Mouse (Mus musculus): ENCODE results near the gene Catsperg1. TPM values are rescaled to one million over a fixed set of nuclear protein-coding genes. Genes with fewer than 3 reads are reported as not detected.

Catsperg1 gene
- polyA plus RNA-seq, 1 experiment from 2014 or later = 0.38 TPM

DNA sequence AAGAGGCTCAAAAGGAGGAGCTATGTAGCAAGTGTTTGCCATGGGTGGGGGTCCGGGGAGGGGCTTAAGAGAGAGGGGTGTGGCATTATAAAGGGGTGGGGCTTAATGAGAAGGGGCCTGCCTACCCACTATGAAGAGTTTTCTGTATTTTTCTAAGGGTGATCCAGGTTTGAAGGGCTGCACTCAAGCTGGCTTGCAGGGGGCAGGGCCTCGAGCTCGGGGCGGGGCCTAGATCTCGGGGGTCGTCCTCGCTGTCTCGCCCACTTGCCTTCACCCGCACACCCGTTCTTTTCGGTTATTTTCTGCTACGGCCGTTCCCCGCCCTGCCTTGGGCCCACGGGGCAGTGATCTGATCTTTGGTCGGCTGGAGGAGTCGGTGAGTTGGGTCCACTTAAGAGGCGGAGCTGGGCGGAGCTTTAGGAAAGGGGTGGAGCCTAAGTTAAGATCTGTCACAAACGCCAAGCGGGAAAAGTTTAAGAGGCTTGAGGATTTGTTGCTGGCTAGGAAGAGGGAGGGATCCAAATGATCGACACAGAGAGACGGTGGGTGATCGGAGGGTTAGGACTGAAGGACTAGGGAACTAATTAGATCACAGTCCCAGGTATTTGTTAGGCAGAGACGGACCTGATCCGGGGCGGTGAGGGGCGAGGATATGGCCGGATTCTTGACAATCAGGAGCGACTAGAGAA lies 43.6 kb downstream of the Catsperg1 start, which contains the start of the genes Ggn and Spred3:
TSS of gene Ggn (plus strand) at position 145 of the 689 bp plus-strand sequence.
TSS of gene Spred3 (minus strand) at position 346 of the 689 bp plus-strand sequence.
- Histone ChIP-seq H3K4me2 (peak within 1 kb of the TSS; percentile 89), H3K4me1 (replicated peaks) (peaks cover 38% of the 10 kb centered on the region), H3K4me3 (peak within 1 kb of the TSS; percentile 67), H3K27me3 (replicated peaks) (peaks cover 56% of the 10 kb centered on the region), H3K9ac (peak within 1 kb of the TSS; percentile 70), H3K36me3 (peaks cover 21% of the 10 kb centered on the region), H3K9me3 (replicated peaks) (no peaks in the 10 kb centered on the region), H3K27ac (ENCODE audit: poor library complexity, severe bottlenecking) (peak within 1 kb of the TSS; percentile 67)
- WGBS = 0% methylated on average over 30 of the region's 30 CpGs
- peak; percentile 71 for ATAC-seq (ENCODE audit: insufficient number of reproducible peaks, low FRiP score)

DNA sequence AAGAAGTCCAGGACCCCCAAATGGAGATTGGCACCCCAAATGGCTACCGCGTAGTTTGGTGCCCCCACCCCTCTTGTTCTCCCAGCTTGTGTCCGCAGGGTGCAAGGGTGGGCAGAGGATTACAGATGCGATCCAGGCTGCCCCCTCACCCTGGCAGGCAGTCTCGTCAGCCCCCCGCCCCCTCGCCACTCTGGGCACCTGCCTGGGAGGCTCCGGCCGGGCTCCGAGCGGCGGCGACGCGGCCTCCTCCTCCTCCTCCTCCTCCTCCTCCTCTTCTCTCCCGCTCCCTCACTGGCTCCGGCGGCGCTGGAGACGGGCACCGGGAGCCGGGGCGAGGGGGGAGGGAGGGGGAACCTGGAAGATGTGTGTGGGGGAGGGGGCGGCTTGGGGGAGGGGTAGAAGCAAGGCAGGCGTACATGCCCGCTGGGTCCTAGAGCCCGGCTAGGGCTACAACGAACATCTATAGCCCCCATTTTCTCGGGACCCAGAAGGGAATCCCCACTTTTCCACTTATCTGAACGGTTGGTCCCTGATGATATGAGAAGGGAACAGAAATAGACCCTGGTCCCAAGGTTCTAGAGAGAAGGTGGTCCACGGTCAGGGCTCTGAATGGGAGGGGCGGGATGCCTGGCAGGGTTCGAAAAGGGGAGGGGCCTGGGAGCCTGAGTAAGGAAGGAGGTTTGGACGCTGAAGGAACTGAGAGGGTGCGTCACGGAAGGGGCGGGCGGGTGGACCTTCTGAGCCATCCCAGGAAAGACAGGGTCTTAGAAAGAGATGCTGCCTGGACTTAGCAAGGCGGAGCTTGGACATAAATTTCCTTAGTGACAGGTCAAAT lies 44.4 kb downstream of the Catsperg1 start:
- WGBS = under 1% methylated on average over 28 of the region's 39 CpGs
- Histone ChIP-seq H3K9ac (peak overlapping the region; percentile 70), H3K4me3 (peak overlapping the region; percentile 67), H3K4me1 (replicated peaks) (peaks cover 38% of the 10 kb centered on the region), H3K9me3 (replicated peaks) (no peaks in the 10 kb centered on the region), H3K4me2 (peak overlapping the region; percentile 89), H3K27ac (ENCODE audit: poor library complexity, severe bottlenecking) (peak overlapping the region; percentile 67; the same call in 1 of the 2 replicates), H3K36me3 (peaks cover 14% of the 10 kb centered on the region), H3K27me3 (replicated peaks) (peaks cover 51% of the 10 kb centered on the region)
- peak; percentile 82 for ATAC-seq (ENCODE audit: insufficient number of reproducible peaks, low FRiP score)

DNA sequence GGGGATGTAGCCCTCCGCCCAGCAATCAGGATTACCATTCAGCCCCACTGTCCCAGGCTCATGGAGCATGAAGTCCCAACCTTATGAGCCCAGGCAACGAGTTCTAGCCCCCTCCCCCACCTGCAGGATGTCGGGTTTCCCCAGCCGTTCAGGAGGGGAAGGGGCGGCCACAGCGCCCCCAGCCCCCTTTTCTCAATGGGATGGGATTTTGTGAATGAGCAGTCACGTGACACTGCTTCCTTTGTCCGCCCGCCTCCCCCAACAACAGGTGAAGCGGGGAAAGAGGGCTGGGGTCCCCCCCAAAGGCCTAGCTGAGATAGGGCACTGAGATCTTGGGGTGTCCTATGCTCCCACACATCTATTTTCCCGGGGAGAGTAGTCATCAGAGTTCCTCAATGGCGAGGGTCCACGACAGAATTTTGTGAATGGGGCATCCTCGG lies 45.0 kb downstream of the Catsperg1 start:
- Histone ChIP-seq H3K27me3 (replicated peaks) (peaks cover 45% of the 10 kb centered on the region), H3K4me3 (peak overlapping the region; percentile 67), H3K9me3 (replicated peaks) (no peaks in the 10 kb centered on the region), H3K4me2 (peak overlapping the region; percentile 89), H3K36me3 (peaks cover 7% of the 10 kb centered on the region), H3K27ac (ENCODE audit: poor library complexity, severe bottlenecking) (no peak overlapping the region), H3K4me1 (replicated peaks) (peaks cover 38% of the 10 kb centered on the region), H3K9ac (peak overlapping the region; percentile 70)
- ATAC-seq (ENCODE audit: insufficient number of reproducible peaks, low FRiP score) = no peak
- WGBS = 1% methylated on average over 14 of the region's 14 CpGs

DNA sequence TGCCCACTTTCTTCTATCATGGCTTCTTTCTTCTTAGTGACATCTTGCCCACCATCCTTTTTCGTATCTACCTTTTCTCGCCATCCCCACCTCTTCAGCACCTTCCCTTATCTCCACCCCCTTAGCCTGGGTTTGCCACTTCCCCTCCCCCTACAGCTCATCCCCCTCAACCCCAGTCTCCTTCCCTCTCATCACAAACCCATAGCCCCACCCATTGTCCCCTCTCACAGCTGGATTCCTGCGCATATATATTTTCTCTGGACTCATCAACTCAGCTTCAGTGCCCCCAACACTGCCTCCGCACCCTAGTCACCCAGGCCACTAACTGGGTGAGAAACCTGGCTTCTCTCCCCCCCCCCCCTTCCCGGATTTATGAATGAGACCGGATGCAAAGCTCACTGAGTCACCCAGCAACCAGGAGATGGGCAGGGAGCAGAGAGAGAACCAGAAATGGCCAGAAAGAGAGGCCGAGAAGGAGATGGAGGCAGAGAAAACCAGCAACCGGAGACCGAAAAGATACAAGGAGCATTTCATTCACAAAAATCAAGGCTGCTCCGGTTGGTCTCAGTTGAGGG lies 45.6 kb downstream of the Catsperg1 start:
- no peak for ATAC-seq (ENCODE audit: insufficient number of reproducible peaks, low FRiP score)
- Histone ChIP-seq H3K4me2 (peak overlapping the region; percentile 89), H3K27ac (ENCODE audit: poor library complexity, severe bottlenecking) (no peak overlapping the region), H3K9ac (no peak overlapping the region; the same call in 1 of the 2 replicates), H3K9me3 (replicated peaks) (no peaks in the 10 kb centered on the region), H3K27me3 (replicated peaks) (peaks cover 39% of the 10 kb centered on the region), H3K4me1 (replicated peaks) (peaks cover 39% of the 10 kb centered on the region), H3K4me3 (peak overlapping the region; percentile 67), H3K36me3 (0 out of 2 replicates have a peak, but pooled peaks cover 1% of the 10 kb centered on the region)
- WGBS = 4% methylated on average over 10 of the region's 10 CpGs

DNA sequence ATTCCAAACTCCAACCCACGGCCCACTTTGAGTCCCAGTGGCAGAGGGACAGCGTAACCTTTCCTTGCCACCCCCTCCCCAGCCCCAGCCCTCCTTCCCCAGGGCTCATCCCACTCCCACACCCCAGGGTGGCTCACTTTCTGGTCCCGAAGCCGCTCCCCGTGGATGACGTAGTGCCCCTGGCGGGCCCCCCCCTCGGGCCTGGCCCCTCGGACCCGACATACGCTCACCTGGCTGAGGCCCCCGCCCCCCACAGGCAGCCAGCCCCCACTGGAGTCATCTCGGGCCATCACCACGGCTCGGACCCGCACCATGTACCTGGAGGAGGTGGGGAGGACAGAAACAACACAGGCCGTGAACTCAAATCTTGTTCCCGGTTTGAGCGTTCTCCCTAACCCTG lies 46.2 kb downstream of the Catsperg1 start:
- no peak overlapping the region for H3K27ac ChIP-seq (ENCODE audit: poor library complexity, severe bottlenecking)
- H3K9ac ChIP-seq = no peak overlapping the region
- no peak for ATAC-seq (ENCODE audit: insufficient number of reproducible peaks, low FRiP score)
- H3K27me3 ChIP-seq (replicated peaks) = peaks cover 34% of the 10 kb centered on the region
- H3K9me3 ChIP-seq (replicated peaks) = no peaks in the 10 kb centered on the region
- H3K36me3 ChIP-seq = no peaks in the 10 kb centered on the region
- 22% methylated on average over 19 of the region's 19 CpGs for WGBS
- peak overlapping the region; percentile 89; the same call in 1 of the 2 replicates for H3K4me2 ChIP-seq
- H3K4me3 ChIP-seq = 0 out of 2 replicates have a peak overlapping the region, but pooled peaks have one; percentile 6
- peaks cover 44% of the 10 kb centered on the region for H3K4me1 ChIP-seq (replicated peaks)

DNA sequence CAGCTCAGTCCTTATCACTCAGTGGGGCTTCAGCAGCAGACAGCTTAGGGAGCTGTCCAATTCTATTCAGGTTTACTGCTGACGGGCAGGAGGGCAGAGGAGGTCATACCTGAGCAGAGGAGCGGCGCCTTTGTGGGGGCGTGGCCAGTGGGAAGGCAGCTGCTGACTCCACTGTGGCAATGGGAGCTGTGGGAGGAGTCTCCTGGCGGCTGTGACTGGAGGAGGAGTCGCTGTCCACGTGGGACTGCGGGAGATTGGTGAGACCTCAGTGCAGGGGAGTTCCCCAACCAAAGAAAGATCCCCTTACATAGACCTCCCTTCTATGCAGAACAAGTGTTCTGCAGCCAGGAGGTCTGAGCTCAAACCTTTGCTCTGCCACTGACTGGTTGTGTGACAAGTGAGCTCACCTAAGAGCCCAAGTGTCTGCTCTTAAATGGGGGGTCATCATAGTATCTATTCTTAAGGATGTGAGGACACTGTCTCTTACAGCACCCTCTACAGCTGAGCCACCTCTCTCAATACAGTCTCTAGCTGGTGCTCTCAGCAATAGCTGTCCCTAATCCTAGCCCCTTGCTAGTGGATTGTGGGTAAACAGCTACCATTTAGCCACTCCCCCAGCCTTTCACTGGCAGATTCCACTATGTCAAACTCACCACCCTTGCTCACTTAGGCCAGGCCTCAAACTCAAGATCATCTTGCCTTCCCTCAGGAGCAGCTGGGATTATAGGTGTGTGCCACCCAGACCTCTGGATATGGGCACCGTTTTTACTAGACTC lies 50.9 kb downstream of the Catsperg1 start:
- Histone ChIP-seq H3K4me1 (replicated peaks) (peaks cover 8% of the 10 kb centered on the region), H3K27ac (ENCODE audit: poor library complexity, severe bottlenecking) (no peak overlapping the region), H3K4me2 (peak overlapping the region; percentile 3; the same call in 1 of the 2 replicates), H3K27me3 (replicated peaks) (peaks cover 46% of the 10 kb centered on the region), H3K36me3 (peaks cover 10% of the 10 kb centered on the region; the same call in 1 of the 2 replicates), H3K9me3 (replicated peaks) (no peaks in the 10 kb centered on the region), H3K4me3 (no peak overlapping the region), H3K9ac (no peak overlapping the region)
- no peak for ATAC-seq (ENCODE audit: insufficient number of reproducible peaks, low FRiP score)
- WGBS = 13% methylated on average over 9 of the region's 9 CpGs

DNA sequence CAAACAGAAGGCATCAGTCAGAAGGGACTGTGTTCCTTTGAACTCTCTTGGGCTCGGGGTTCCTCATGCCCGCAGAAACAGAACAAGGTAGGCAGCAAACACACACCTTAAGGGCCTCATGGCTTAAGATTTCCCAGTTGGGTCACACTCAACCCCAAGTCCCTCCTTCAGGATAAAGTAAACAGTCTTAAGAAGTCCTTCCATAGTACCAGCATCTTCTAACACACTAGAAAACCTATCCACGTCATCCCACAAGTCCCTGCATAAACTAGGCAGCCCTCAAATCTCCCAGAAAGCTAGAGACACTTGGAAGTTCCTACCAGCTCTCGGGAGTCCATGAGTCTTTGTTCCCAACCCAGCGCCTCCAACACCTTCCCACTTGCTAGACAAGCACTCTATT lies 51.5 kb downstream of the Catsperg1 start:
- Histone ChIP-seq H3K36me3 (peaks cover 10% of the 10 kb centered on the region; the same call in 1 of the 2 replicates), H3K4me3 (no peak overlapping the region), H3K4me2 (peak overlapping the region; percentile 3; the same call in 1 of the 2 replicates), H3K27ac (ENCODE audit: poor library complexity, severe bottlenecking) (no peak overlapping the region), H3K9ac (no peak overlapping the region), H3K27me3 (replicated peaks) (peaks cover 46% of the 10 kb centered on the region), H3K4me1 (replicated peaks) (peaks cover 8% of the 10 kb centered on the region), H3K9me3 (replicated peaks) (no peaks in the 10 kb centered on the region)
- no peak for ATAC-seq (ENCODE audit: insufficient number of reproducible peaks, low FRiP score)
- 71% methylated on average over 5 of the region's 5 CpGs for WGBS

DNA sequence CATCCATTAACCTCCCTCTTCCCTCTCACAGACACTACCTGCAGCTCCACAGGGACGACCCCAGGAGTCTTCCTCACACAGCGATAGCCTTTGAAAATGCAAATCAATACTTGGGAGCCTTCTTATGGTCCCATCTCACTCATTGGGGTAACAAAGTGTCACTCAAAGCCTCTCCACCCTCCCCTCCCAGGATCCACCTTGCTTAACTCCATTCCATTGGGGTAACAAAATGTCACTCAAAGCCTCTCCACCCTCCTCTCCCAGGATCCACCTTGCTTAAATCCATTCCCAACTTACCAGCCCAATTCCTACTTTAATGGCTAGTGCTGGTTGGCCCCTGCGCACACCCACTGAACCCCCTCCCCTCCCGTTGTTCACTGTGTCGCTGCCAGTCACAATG lies 55.6 kb downstream of the Catsperg1 start:
- no peak overlapping the region for H3K27ac ChIP-seq (ENCODE audit: poor library complexity, severe bottlenecking)
- H3K4me1 ChIP-seq (replicated peaks) = peaks cover 11% of the 10 kb centered on the region
- H3K4me3 ChIP-seq = no peak overlapping the region
- peaks cover 50% of the 10 kb centered on the region for H3K27me3 ChIP-seq (replicated peaks)
- H3K4me2 ChIP-seq = no peak overlapping the region
- 5% methylated on average over 5 of the region's 5 CpGs for WGBS
- peaks cover 19% of the 10 kb centered on the region for H3K36me3 ChIP-seq
- H3K9ac ChIP-seq = no peak overlapping the region
- no peak for ATAC-seq (ENCODE audit: insufficient number of reproducible peaks, low FRiP score)
- peaks cover 6% of the 10 kb centered on the region; the same call in 1 of the 2 replicates for H3K9me3 ChIP-seq (replicated peaks)

DNA sequence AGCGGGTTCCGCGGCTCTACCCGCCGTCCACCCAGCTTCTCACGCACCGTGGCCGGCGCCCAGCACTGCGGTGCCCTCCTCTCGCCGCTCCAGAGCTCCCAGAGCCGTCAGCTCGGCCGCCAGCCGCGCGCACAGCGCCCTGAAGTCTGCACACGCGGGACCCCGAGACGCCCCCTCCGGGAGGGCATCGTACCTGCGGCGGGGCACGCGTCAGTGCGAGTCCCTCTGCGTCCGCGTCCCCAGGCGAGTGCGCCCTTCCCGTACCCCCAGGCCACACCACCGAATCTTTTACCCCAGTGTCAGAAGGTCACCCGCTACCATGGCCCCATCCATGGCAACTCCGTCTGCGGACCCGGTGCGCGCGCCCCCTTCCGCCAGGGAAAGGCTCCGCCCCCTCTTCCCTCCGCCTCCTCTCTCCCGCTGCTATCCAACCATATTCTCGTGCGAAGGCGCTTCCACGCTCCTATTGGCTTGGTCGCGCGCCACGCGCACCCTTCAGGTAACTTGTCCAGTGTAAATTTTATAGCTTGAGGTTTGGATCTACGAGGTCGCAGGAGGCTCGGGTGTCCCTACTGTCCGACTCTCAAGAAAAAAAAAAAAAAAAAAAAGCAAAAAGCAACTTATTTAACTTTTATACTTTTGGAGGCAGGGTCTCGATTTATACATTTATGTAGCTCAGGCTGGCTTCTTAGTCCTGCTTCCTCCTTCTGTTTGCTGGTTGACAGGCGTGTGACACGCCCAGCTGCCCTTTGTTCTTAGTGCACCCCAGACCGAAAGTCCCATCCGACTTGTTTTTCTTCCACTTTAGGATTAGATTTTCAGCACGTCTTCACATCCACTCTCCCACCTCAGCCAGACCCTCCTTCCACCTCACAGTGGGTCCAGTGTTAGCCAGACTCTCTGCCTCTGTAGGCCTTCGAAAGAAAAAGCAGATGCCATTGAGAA lies 57.7 kb downstream of the Catsperg1 start, which contains the start of gene Fam98c:
TSS of gene Fam98c (minus strand) at position 397 of the 945 bp plus-strand sequence.
- peaks cover 6% of the 10 kb centered on the region; the same call in 1 of the 2 replicates for H3K9me3 ChIP-seq (replicated peaks)
- peaks cover 11% of the 10 kb centered on the region for H3K36me3 ChIP-seq
- 4% methylated on average over 60 of the region's 68 CpGs for WGBS
- peaks cover 3% of the 10 kb centered on the region; the same call in 1 of the 2 replicates for H3K4me1 ChIP-seq (replicated peaks)
- H3K27ac ChIP-seq (ENCODE audit: poor library complexity, severe bottlenecking) = peak within 1 kb of the TSS; percentile 76
- H3K27me3 ChIP-seq (replicated peaks) = peaks cover 41% of the 10 kb centered on the region
- H3K4me2 ChIP-seq = peak within 1 kb of the TSS; percentile 97
- peak within 1 kb of the TSS; percentile 88 for H3K9ac ChIP-seq
- H3K4me3 ChIP-seq = peak within 1 kb of the TSS; percentile 91
- ATAC-seq (ENCODE audit: insufficient number of reproducible peaks, low FRiP score) = peak; percentile 80
